Mouse (Mus musculus) cortical plate, adult 2 months (tissue): Measurements from ENCODE around the gene Rfx1.

ENCODE experiments used
- CTCF ChIP-seq: fragments of 200-500 bp; IDR thresholded peaks from 2 replicates; pipeline ENCODE4 v1.5.1; 2011; ENCODE audit warnings: mild to moderate bottlenecking, control low read depth, low read length; ENCODE audit not compliant: insufficient read depth; ENCODE audit errors: extremely low read depth
- POLR2A ChIP-seq: fragments of 200-500 bp; IDR thresholded peaks from 2 replicates; pipeline ENCODE4 v1.6.1; 2011; ENCODE audit warnings: mild to moderate bottlenecking, low read length, control low read depth; ENCODE audit not compliant: insufficient read depth; ENCODE audit errors: extremely low read depth

- TF ChIP-seq CTCF, result no peak
- no peak for TF ChIP-seq POLR2A
Measured at GRCm38 (mm10) chr8:84106216-84107040, 39.8 kb downstream of the Rfx1 start.
